Mouse (Mus musculus) CD4-positive helper T cell, adult 2 months (primary cell): ENCODE results near the gene Ccdc117.
"Not testable (repeated sequence)": the region's sequence is repeated elsewhere in the genome, so short reads cannot be mapped to it uniquely, and the experiment has no call there.

Experiments used
- DNase-seq: peaks from one replicate; pipeline ENCODE4 v3.0.0-alpha.2; 2012; ENCODE audit warnings: low read depth, missing footprints, low spot score

Gene Ccdc117

DNA sequence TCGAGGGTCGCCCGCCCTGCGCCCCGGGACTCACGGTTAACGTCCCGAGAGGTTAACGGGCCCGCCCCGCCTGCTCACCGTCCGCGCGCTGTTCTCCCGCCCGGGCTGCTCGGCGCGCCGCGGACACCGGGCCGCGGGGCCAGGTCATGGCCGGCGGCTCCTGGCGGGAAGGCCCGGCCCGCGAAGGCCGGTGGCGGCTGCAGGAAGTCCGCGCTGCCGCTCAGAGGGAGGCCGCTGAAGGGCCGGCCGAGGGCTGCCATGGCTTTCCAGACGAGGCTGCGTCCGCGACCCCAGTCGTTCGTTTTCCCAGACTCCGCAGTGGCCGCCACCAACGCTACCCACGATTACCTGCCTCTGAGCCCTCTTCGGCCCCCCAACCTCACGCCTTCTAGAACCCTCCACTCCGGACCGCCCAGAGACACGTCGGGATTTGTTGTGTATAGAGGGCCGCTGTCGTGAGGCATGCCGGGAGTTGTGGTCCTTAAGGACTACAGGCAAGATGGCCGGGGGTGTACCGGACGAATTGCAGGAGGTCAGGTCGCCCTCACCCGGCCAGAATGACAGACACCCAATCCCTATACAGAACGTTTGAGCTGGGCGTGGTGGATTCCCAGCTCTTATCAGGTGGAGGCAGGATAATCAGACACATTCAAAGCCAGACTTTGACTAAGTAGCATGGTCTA is at the start of gene Ccdc117:
Gene Ccdc117, minus strand, starts transcription at position 389 of the 683 bp plus-strand sequence.
- peak; percentile 91 for DNase-seq

DNA sequence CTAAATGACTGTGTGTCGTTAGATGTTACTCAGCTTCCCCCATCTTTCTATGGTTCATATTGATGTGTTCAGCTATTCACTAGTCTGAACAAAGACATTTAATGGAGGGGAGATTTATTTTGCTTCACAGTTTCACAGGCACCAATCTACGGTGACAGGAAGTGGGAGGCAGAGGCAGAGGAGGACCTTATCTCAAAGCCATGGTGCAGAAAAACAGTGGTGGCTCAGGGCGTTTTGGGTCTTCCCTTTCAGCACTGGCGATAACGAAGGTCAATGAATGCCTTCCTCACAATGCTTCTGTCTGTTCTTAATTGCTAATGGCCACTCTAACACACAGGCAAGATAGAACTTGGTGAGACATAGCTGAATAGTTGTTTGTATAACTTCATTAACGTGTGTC is 33.1 kb upstream of the Ccdc117 start:
- DNase-seq, result no peak

DNA sequence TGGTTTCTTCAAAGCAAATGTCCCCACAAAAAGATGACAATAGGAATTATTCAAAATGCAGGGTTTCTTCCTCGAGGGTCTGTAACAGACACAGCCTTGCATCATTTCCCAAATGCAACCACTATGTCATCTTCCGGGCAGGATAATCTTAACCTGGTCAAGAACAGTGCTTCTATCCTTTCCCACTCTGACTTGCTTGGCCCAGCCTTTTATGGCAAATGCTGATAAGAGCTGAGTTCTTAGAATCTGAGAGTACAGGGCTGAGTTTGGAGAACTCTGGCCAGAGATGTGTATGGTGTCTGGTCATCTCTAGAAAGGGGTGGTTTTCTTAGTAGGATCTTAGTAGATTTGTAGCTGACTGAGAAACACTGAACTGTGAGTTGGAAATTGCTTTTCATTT is 31.8 kb upstream of the Ccdc117 start:
- no peak for DNase-seq

- no peak for DNase-seq
These were observed 29.9 kb upstream of the Ccdc117 start for GRCm38 (mm10) chr11:5571856-5572255.

GRCm38 (mm10) chr11:5569474-5569873 is 27.5 kb upstream of the Ccdc117 start, which contains the start of gene Ankrd36:
Gene Ankrd36 (plus strand): TSS chr11:5569684.
- DNase-seq, result no peak

- no peak for DNase-seq
These were observed 26.1 kb upstream of the Ccdc117 start for GRCm38 (mm10) chr11:5568082-5568481.

- no peak for DNase-seq
These were observed 25.7 kb upstream of the Ccdc117 start for GRCm38 (mm10) chr11:5567654-5568053.

DNA sequence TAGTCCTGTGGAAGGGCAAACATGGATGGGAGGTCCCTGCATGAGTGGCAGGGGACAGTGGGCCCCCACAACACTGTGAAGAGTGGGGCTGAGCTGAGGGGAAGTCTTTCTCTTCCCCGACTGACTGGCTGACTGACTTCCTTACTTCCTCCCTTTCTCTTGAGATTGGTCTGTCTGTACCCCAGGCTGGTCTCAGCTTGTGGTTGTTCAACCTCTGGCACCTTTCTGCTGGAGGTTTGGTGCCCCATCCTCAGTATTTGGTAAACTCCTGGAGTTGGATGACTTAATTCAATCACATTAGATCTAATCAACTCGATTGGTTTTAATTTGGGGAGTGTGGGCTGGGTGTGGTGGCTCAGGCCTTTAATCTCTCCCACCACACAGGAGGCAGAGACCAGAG is 24.5 kb upstream of the Ccdc117 start:
- DNase-seq, result no peak

GRCm38 (mm10) chr11:5565596-5565995 is 23.6 kb upstream of the Ccdc117 start:
- DNase-seq, result no peak

- no peak for DNase-seq
These were observed 21.9 kb upstream of the Ccdc117 start for GRCm38 (mm10) chr11:5563898-5564297.

GRCm38 (mm10) chr11:5562625-5563268 is 20.8 kb upstream of the Ccdc117 start:
- no peak for DNase-seq

- DNase-seq, result no peak
These were observed 18.3 kb upstream of the Ccdc117 start for GRCm38 (mm10) chr11:5560273-5560672.

GRCm38 (mm10) chr11:5551931-5552330 is 9.9 kb upstream of the Ccdc117 start:
- DNase-seq, result no peak

GRCm38 (mm10) chr11:5551430-5551829 is 9.4 kb upstream of the Ccdc117 start:
- no peak for DNase-seq

DNA sequence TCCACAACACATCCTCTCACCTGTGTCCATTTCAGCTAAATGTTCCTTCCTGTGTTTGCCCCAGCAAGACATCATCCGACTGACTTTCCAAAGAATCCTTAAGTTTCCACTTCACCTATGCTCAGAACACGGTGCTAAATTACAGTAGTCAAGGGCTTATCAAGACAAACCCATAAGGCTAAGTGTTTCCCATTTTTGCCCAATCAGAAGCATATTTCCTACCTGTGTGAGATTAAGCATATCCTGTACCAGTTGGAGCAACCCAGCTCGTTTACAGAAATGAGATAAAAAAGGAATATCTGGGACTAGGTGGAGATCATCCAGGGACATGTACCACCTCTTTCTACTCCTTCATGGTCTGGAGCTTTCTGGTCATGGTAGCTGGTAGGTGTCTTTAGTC is 4.7 kb upstream of the Ccdc117 start:
- no peak for DNase-seq

DNA sequence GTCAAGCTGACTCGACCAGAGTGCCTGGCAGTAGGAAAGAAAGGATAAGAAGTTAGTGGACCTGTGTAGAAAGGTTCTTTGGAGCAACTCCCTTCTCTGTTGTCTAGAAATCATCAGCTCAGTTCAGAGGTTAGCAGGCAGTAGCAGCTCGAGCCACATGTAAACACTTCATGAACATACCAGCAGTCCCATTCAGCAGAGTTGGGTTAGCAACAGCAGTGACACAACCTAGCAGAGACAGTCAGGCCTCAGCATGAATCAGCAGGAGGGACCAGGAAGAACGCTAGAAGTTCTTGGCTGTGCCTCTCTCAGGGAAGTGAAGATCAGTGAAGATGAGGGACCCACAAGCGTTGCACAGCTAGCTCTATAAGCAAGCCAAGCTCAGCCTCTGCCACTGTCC is 3.5 kb upstream of the Ccdc117 start:
- no peak for DNase-seq

GRCm38 (mm10) chr11:5544709-5545108 is 2.7 kb upstream of the Ccdc117 start:
- DNase-seq, result not testable (repeated sequence)

- DNase-seq, result no peak
These were observed 1.3 kb upstream of the Ccdc117 start for GRCm38 (mm10) chr11:5543281-5543680.

DNA sequence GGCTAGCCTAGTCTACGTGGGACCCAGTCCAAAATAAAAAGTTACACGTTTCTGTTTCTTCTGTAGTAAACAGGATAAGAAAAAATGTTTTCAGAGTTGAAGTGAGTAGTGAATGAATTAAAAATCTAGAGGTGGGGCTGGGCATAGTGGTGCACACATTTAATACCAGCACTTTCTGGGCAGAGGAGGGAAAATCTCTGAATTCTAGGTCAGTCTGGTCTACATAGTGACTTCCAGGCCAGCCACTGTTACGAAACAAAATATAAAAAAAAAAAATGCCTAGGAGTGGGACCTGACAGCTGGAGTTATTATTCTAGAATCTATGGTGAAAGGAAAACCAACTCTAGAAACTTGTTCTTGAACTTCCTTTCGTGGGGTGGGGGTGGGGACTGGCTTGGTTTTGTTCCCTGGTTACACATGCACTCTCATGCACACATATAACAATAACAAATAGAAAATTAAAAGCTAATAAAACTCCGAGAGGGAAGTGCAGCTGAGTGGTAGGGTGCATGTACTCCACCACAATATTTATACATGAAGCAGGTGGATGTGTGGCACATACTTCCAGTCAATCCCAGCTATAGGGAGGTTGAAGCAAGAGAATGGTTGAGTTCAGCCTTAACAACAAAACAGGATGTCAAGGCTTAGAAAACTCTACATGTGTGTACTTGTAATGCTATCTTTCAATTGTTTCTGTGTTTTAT is 647 bp upstream of the Ccdc117 start:
- peak; percentile 21 for DNase-seq

GRCm38 (mm10) chr11:5541230-5541798 is 673 bp downstream of the Ccdc117 start:
- peak; percentile 77 for DNase-seq

DNA sequence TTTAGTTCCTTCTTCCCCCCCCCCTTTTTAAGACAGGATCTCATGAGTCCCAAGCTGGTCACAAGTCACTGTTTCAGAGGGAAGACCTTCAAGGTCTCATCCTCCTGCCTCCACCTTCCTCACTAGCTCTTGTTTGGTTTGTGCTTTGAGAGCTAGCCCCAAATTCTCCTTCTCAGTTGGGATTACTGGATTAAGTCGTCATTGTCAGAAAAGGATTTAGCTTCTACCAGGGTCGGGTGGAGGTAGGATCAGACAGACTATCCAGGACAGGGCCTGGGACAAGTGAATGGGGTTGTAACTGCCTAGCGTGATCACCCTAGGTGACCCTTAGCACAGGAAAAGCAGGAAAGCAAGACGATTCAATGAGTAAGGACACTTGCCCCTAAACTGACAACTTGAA is 1.7 kb downstream of the Ccdc117 start:
- DNase-seq, result no peak

- DNase-seq, result not testable (repeated sequence)
These were observed 4.5 kb downstream of the Ccdc117 start for GRCm38 (mm10) chr11:5537454-5537853.
